Mouse (Mus musculus) heart, postnatal 0 days (tissue): ENCODE results near the gene Slc7a6os. TPM values are rescaled to one million over a fixed set of nuclear protein-coding genes. Genes with fewer than 3 reads are reported as not detected.

ENCODE experiments used
- ATAC-seq: fragments of 200-750 bp; cut with Nextera tagmentation; 2 replicates; pipeline ENCODE4 v1.8.0; 2017; ENCODE audit warnings: low read depth, moderate number of reproducible peaks, moderate library complexity; ENCODE audit not compliant: insufficient read depth
- DNase-seq: peaks from one replicate; pipeline ENCODE4 v3.0.0-alpha.2; 2016; ENCODE audit warnings: low spot score
- H3K27ac ChIP-seq: fragments of 300-500 bp; sonication (generic); 2 replicates; pipeline ENCODE4 v1.5.1; 2014; ENCODE audit warnings: low read depth, mild to moderate bottlenecking
- H3K27me3 ChIP-seq: fragments of 300-500 bp; sonication (generic); 2 replicates; pipeline ENCODE4 v1.6.1; 2014; ENCODE audit warnings: low read length, mixed read lengths; ENCODE audit not compliant: control insufficient read depth, insufficient read depth
- H3K36me3 ChIP-seq: fragments of 300-500 bp; sonication (generic); replicated peaks from 2 replicates; pipeline ENCODE4 v1.6.1; 2014; ENCODE audit warnings: low read length, mixed read lengths; ENCODE audit not compliant: control insufficient read depth, insufficient read depth
- H3K4me1 ChIP-seq: fragments of 300-500 bp; sonication (generic); 2 replicates; pipeline ENCODE4 v1.6.1; 2014; ENCODE audit warnings: antibody characterized with exemption; ENCODE audit not compliant: control insufficient read depth, insufficient read depth
- H3K4me2 ChIP-seq: fragments of 300-500 bp; sonication (generic); 2 replicates; pipeline ENCODE4 v1.6.1; 2014; ENCODE audit warnings: low read depth, mild to moderate bottlenecking, low read length, moderate library complexity
- H3K4me3 ChIP-seq: fragments of 300-500 bp; sonication (generic); 2 replicates; pipeline ENCODE4 v1.5.1; 2014; ENCODE audit warnings: low read depth, low read length
- H3K9ac ChIP-seq: fragments of 300-500 bp; sonication (generic); replicated peaks from 2 replicates; pipeline ENCODE4 v1.6.1; 2014; ENCODE audit warnings: low read depth, low read length, mixed read lengths
- H3K9me3 ChIP-seq: fragments of 300-500 bp; sonication (generic); replicated peaks from 2 replicates; pipeline ENCODE4 v1.6.1; 2016; ENCODE audit warnings: low read length; ENCODE audit not compliant: control insufficient read depth
- CTCF ChIP-seq: IDR thresholded peaks from 2 replicates; pipeline ENCODE4 v1.5.1; 2016; ENCODE audit warnings: antibody characterized with exemption, control low read depth, low read depth
- EP300 ChIP-seq: IDR thresholded peaks from 2 replicates; pipeline ENCODE4 v1.6.1; 2016; ENCODE audit warnings: antibody characterized with exemption, low read depth
- WGBS: fragments of 180-500 bp; shearing (Covaris S2); extraction: QIAGEN DNeasy Blood & Tissue Kit; methylation state at CpG from one replicate; pipeline ENCODE4 v1.1.7; 2014; 5-methylcytosine and 5-hydroxymethylcytosine counted together
- polyA plus RNA-seq: library from polyadenylated mRNA; unstranded; fragments of >200 nt; fragmentation: Nextera tagmentation; extraction: Ambion mirVana; gene quantifications from 2 replicates; pipeline ENCODE4 v1.2.1, GENCODE M21; 2015
- total RNA-seq: library from RNA; depleted of rRNA; stranded (reverse); fragments of >200 nt; gene quantifications from 2 replicates; pipeline ENCODE4 v1.2.3, GENCODE M21; 2014; ENCODE audit warnings: low replicate concordance

Gene Slc7a6os
- total and polyA plus RNA-seq, 2 experiments from 2014 or later, result 13.5 to 22.4 TPM

DNA sequence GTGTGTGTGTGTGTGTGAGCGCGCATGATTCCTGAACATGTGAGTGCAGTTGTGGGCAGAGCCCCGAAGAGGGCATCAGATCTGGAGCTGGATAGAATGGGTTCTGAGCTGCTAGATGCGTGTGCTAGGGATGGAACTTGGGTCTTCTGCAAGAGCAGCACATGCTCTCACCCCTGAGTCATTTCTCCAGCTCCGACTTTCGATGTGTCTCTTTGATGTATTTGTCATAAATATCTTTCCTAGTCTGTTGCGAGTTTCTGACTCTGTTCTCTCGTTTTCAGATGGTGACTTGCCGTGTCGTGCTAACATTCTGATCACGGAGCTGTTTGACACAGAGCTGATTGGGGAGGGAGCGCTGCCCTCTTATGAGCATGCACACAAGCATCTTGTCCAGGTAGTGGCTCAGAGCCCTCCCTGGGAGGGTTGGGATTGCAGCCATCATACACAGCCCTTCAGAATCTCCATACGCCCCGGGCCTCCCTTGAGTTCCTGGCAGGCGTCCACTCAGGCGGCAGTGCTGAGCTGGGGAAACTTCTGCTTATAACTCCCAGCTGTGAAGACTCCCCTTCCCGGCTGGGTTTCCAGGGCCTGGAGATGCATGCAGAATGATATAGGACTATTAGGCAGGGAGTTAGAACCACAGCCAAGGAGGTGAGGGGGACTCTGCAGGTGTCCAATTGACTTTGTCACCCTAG lies 24.0 kb upstream of the Slc7a6os start:
- no peak overlapping the region for H3K27ac ChIP-seq
- no peak overlapping the region for H3K4me3 ChIP-seq
- no peaks in the 10 kb centered on the region for H3K27me3 ChIP-seq
- no peak for DNase-seq
- no peak overlapping the region for H3K9ac ChIP-seq
- TF ChIP-seq EP300 (no peak), CTCF (no peak)
- no peaks in the 10 kb centered on the region for H3K4me1 ChIP-seq
- 79% methylated on average over 17 of the region's 17 CpGs for WGBS
- ATAC-seq, result no peak
- no peak overlapping the region for H3K4me2 ChIP-seq
- H3K36me3 ChIP-seq, result peaks cover 46% of the 10 kb centered on the region
- no peaks in the 10 kb centered on the region for H3K9me3 ChIP-seq

DNA sequence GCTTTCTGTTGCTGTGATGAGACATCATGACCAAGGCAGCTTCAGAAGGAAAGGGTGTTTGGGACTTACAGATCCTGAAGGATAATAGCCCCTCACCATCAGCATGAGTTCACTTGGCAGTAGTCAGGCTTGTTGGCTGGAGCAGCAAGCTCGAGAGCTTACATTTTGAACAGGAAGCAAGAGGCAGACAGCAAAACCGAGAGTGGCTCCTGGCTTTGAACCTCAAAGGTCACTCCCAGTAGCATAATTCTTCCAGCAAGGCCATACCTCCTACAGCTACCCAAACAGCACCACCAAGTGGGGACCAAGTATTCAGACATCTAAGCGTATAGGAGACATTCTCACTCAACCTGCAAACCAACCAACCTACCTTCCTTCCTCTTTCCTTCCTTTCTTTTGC lies 22.0 kb upstream of the Slc7a6os start:
- H3K36me3 ChIP-seq, result peaks cover 49% of the 10 kb centered on the region
- H3K9me3 ChIP-seq, result no peaks in the 10 kb centered on the region

DNA sequence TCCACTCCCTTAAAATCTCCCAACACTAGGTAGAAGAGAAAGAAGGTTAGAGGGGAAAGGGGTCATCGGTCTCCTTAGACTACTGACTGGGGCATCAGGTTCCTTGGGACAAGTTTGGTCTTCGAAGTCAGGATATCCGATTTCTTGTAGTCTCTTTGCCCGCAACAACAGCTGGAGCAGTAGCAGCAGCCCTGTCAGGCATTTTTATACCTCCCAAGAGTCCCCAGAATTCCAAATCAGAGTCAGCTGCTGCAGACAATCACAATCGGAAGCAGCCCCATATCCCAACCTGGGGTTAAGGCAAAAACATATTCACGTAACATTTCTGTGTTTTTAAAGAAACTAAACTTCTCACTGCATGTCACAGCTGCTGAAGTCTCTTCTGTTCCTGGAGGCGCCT lies 20.8 kb upstream of the Slc7a6os start:
- TF ChIP-seq CTCF (no peak), EP300 (no peak)
- H3K4me2 ChIP-seq, result no peak overlapping the region
- H3K27ac ChIP-seq, result no peak overlapping the region
- H3K9me3 ChIP-seq, result no peaks in the 10 kb centered on the region
- H3K4me1 ChIP-seq, result no peaks in the 10 kb centered on the region
- ATAC-seq (no peak), DNase-seq (no peak)
- H3K27me3 ChIP-seq, result no peaks in the 10 kb centered on the region
- no peak overlapping the region for H3K4me3 ChIP-seq
- WGBS, result 88% methylated on average over 7 of the region's 7 CpGs
- H3K36me3 ChIP-seq, result peaks cover 41% of the 10 kb centered on the region
- H3K9ac ChIP-seq, result no peak overlapping the region

More for the DNA sequence above, 22.0 kb upstream of the Slc7a6os start:
- TF ChIP-seq EP300 (no peak), CTCF (no peak)
- H3K4me1 ChIP-seq, result no peaks in the 10 kb centered on the region
- 67% methylated on average over 3 of the region's 3 CpGs for WGBS
- no peak for DNase-seq
- no peak overlapping the region for H3K4me3 ChIP-seq
- no peak overlapping the region for H3K9ac ChIP-seq
- H3K27me3 ChIP-seq, result no peaks in the 10 kb centered on the region
- H3K27ac ChIP-seq, result no peak overlapping the region
- ATAC-seq, result no peak
- no peak overlapping the region for H3K4me2 ChIP-seq

DNA sequence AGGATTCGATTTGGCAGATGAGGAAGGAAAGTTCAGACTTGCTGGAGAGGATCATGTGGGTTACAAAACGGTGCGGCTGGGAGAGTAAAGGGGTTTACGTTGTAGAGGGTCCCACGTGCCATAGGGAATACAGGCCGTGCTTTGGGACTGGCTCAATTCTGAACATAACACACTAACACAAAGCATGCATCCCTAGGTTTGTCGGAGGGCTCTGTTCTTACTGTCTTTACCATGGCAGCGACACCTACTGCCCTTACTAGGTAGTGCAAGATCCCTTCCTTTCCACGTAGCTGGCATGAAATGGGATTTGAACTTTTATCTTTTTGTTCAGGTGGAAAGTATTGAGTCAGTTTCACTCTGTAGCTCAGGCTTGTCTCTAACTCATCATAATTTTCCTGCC lies 15.9 kb upstream of the Slc7a6os start:
- H3K4me2 ChIP-seq, result no peak overlapping the region
- no peak overlapping the region for H3K4me3 ChIP-seq
- DNase-seq, result peak; percentile 27
- no peaks in the 10 kb centered on the region for H3K4me1 ChIP-seq
- peaks cover 55% of the 10 kb centered on the region for H3K36me3 ChIP-seq
- H3K9ac ChIP-seq, result no peak overlapping the region
- TF ChIP-seq EP300 (no peak), CTCF (peak; percentile 79)
- H3K27ac ChIP-seq, result no peak overlapping the region
- no peaks in the 10 kb centered on the region for H3K9me3 ChIP-seq
- 39% methylated on average over 9 of the region's 9 CpGs for WGBS
- ATAC-seq, result no peak
- no peaks in the 10 kb centered on the region for H3K27me3 ChIP-seq

DNA sequence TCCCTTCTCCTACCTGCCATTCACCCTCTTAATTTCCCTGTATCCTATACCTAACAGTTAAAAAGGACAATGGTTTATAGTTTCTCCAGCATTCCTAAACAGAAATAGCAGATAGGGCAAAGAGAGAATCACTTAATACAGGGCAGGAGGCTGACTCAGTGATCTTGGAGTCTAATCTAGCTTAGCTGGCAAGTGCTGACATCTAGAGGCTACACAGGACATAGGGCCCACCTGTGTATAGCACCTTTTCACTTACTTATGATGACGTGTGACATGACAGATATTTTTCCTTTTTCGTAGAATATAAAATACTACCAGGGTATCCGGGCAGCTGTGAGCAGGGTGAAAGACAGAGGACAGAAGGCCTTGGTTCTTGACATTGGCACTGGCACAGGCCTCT lies 8.9 kb upstream of the Slc7a6os start:
- Histone ChIP-seq H3K9ac (no peak overlapping the region), H3K9me3 (no peaks in the 10 kb centered on the region), H3K27ac (no peak overlapping the region), H3K27me3 (no peaks in the 10 kb centered on the region), H3K4me3 (no peak overlapping the region), H3K36me3 (peaks cover 67% of the 10 kb centered on the region), H3K4me2 (no peak overlapping the region), H3K4me1 (no peaks in the 10 kb centered on the region)
- no peak; the same call in 1 of the 2 replicates for TF ChIP-seq CTCF
- TF ChIP-seq EP300, result no peak
- no peak for ATAC-seq
- no peak for DNase-seq
- 44% methylated on average over 3 of the region's 3 CpGs for WGBS

DNA sequence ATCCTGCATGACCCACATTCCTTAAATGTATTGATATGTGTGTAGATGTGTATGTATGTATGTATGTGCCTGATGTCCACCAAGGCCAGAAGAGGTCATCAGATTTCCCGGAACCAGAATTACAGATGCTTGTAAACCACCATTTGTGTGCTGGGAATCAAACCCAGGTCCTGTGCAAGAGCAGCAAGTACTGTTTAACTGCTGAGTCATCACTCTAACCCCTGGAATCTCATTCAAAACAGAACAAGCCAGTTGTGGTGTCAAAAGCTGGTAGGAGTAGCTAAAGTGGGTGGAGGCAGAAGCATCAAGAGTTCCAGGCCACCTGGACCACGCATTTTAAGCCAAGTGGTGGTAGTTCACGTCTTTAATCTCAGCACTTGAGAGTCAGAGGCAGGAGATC lies 3.2 kb upstream of the Slc7a6os start:
- whole genome bisulfite sequencing, result 91% methylated on average over 3 of the region's 3 CpGs
- DNase-seq (no peak), ATAC-seq (no peak)
- Histone ChIP-seq H3K9ac (no peak overlapping the region), H3K9me3 (no peaks in the 10 kb centered on the region), H3K4me1 (peaks cover 3% of the 10 kb centered on the region; the same call in 1 of the 2 replicates), H3K4me3 (no peak overlapping the region), H3K27me3 (no peaks in the 10 kb centered on the region), H3K36me3 (peaks cover 44% of the 10 kb centered on the region), H3K4me2 (no peak overlapping the region), H3K27ac (no peak overlapping the region)
- no peak for TF ChIP-seq CTCF
